Mouse (Mus musculus): Measurements from ENCODE around the gene Trappc4. TPM values are rescaled to one million over a fixed set of nuclear protein-coding genes. Genes with fewer than 3 reads are reported as not detected.

Gene Trappc4
- polyA plus RNA-seq (2014; fragmentation: Illumina TruSeq; extraction: RNeasy Lipid Tissue Mini Kit (QIAGEN cat#74804); ENCODE audit: low read depth, low replicate concordance): 45.4 TPM

GRCm38 (mm10) chr9:44406906-44407751, at the start of gene Trappc4, which contains the start of gene Rps25:
TSS of gene Trappc4 (minus strand) at chr9:44407600.
TSS of gene Rps25 (plus strand) at chr9:44407139.

GRCm38 (mm10) chr9:44454891-44455220, 47.5 kb upstream of the Trappc4 start, which contains the start of gene Upk2:
TSS of gene Upk2 (minus strand) at chr9:44454976.

DNA sequence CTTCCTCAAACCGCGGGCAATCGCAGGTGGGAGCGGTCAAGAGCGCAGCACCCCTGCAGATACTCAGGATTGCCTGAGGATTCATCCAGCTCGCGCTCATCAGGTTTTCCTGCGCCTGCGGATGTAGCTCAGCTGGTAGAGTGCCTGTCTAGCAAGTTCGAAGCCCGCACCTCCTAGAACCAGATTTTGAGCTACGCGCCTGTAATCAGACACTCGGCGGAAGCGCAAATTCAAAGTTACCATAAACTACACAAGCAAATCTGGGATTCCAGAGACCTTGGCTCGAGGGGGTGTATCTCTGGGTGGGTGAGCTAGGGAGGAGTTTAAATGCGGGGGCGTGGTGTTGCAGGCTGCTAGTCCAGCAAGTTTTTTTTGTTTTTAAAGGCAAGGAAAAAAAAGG, 33.6 kb upstream of the Trappc4 start, which contains the start of gene Foxr1:
Foxr1 (minus strand) TSS at position 176 of the 400 bp plus-strand sequence.

GRCm38 (mm10) chr9:44418519-44419385, 11.4 kb upstream of the Trappc4 start, which contains the start of gene Ccdc84:
TSS of gene Ccdc84 (minus strand) at chr9:44418569.

DNA sequence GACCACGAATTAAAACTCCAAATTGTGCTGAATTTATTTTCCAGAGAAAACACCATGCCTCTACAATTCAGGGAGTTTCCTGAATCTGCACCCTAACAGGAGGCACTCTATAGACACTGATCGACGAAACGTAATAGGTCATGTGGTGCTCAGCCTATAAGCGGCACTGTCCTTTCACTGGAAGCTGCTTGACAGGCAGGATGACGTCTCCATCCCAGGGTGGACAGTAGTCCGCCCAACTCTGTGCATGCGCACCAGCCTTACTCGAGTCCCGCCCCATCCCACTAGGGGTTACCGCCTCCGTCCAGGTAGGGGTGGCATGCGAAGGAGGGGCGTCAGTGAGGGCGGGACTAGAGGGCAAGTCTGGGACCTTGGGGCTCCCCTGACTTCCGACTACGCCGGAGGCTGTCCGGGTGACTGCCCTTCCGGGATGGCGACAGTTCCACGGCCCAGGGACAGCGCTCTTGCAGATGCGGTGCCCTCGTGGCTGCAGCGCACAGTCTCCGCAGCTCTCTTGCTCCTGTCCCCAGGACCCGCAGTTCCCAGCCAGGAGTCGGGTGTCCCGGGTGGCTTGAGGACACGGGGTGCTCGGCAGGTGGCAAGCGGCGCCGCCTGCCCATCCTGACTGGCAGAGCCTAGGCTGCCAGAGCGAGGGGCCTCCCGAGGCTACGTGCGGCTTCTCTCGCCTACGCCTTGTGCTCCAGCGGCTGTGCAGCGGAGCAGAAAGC, 10.6 kb downstream of the Trappc4 start, which contains the start of gene Slc37a4:
Slc37a4 (plus strand) TSS at position 169 of the 728 bp plus-strand sequence.

DNA sequence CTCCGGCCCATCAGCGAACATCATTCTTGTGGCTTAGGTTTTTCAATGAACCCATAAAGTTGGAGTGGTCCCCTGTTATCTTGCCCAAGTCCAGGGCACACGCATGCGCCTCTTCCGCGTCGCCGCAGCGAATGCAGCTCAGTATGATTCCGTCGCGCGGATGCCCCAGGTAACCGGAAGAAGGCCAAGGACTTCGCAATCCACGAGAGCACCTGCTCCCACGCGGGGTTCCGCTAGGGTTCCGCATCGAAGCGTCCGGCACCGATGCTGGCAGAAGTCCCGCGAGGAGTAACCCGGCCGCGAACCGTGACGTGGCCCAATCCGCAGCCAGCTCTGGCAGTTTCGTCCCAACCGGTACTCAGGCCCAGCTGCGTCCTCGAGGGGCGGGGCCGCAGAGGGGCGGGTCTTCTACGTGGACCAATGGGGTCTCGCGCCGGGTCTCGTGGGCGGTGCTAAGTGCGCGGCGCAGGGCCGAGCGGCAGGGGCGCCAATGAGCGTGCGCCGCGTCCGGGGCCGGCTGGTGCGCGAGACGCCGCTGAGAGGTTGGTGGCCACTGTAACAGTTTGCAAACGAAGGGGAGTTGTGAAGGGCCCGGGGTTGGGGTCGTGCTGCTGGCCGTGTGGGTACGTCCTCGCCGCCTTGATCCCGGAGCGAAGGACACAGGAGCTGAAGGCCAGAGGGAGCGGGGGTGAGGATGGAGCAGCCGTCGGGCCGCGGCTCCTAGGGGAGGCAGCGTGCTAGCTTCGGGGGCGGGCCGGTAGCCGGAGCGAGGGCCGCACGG, 28.2 kb downstream of the Trappc4 start, which contains the start of gene Hyou1:
Hyou1 (plus strand) TSS at position 437 of the 781 bp plus-strand sequence.

GRCm38 (mm10) chr9:44361190-44361917, 46.0 kb downstream of the Trappc4 start, which contains the start of gene Vps11:
TSS of gene Vps11 (minus strand) at chr9:44361670.

Other genes starting within 250 kb of the Trappc4 start
- gene Cbl, start 173.6 kb downstream of the Trappc4 start, polyA plus RNA-seq (2014; fragmentation: Illumina TruSeq; extraction: RNeasy Lipid Tissue Mini Kit (QIAGEN cat#74804); ENCODE audit: low read depth, low replicate concordance): 83.6 TPM
- not detected for gene Ccdc153, start 166.9 kb downstream of the Trappc4 start, polyA plus RNA-seq (2014; fragmentation: Illumina TruSeq; extraction: RNeasy Lipid Tissue Mini Kit (QIAGEN cat#74804); ENCODE audit: low read depth, low replicate concordance)
- 1.5 TPM for gene Pdzd3, start 156.1 kb downstream of the Trappc4 start, polyA plus RNA-seq (2014; fragmentation: Illumina TruSeq; extraction: RNeasy Lipid Tissue Mini Kit (QIAGEN cat#74804); ENCODE audit: low read depth, low replicate concordance)
- 0.38 TPM for gene Nlrx1, start 139.0 kb downstream of the Trappc4 start, polyA plus RNA-seq (2014; fragmentation: Illumina TruSeq; extraction: RNeasy Lipid Tissue Mini Kit (QIAGEN cat#74804); ENCODE audit: low read depth, low replicate concordance)
- not detected for gene Abcg4, start 119.0 kb downstream of the Trappc4 start, polyA plus RNA-seq (2014; fragmentation: Illumina TruSeq; extraction: RNeasy Lipid Tissue Mini Kit (QIAGEN cat#74804); ENCODE audit: low read depth, low replicate concordance)
- gene Hinfp, start 101.9 kb downstream of the Trappc4 start, polyA plus RNA-seq (2014; fragmentation: Illumina TruSeq; extraction: RNeasy Lipid Tissue Mini Kit (QIAGEN cat#74804); ENCODE audit: low read depth, low replicate concordance): 20.5 TPM
- 3.2 TPM for gene C2cd2l, start 87.3 kb downstream of the Trappc4 start, polyA plus RNA-seq (2014; fragmentation: Illumina TruSeq; extraction: RNeasy Lipid Tissue Mini Kit (QIAGEN cat#74804); ENCODE audit: low read depth, low replicate concordance)
- gene Dpagt1, start 81.6 kb downstream of the Trappc4 start, polyA plus RNA-seq (2014; fragmentation: Illumina TruSeq; extraction: RNeasy Lipid Tissue Mini Kit (QIAGEN cat#74804); ENCODE audit: low read depth, low replicate concordance): 16.5 TPM
- gene H2afx, start 72.9 kb downstream of the Trappc4 start, polyA plus RNA-seq (2014; fragmentation: Illumina TruSeq; extraction: RNeasy Lipid Tissue Mini Kit (QIAGEN cat#74804); ENCODE audit: low read depth, low replicate concordance): 3.4 TPM
- 23.3 TPM for gene Hmbs, start 63.4 kb downstream of the Trappc4 start, polyA plus RNA-seq (2014; fragmentation: Illumina TruSeq; extraction: RNeasy Lipid Tissue Mini Kit (QIAGEN cat#74804); ENCODE audit: low read depth, low replicate concordance)
- 9.8 TPM for gene Vps11, start 45.9 kb downstream of the Trappc4 start, polyA plus RNA-seq (2014; fragmentation: Illumina TruSeq; extraction: RNeasy Lipid Tissue Mini Kit (QIAGEN cat#74804); ENCODE audit: low read depth, low replicate concordance)
- gene Hyou1, start 28.1 kb downstream of the Trappc4 start, polyA plus RNA-seq (2014; fragmentation: Illumina TruSeq; extraction: RNeasy Lipid Tissue Mini Kit (QIAGEN cat#74804); ENCODE audit: low read depth, low replicate concordance): 7.7 TPM
- gene Slc37a4, start 10.7 kb downstream of the Trappc4 start, polyA plus RNA-seq (2014; fragmentation: Illumina TruSeq; extraction: RNeasy Lipid Tissue Mini Kit (QIAGEN cat#74804); ENCODE audit: low read depth, low replicate concordance): 7.1 TPM
- 828 TPM for gene Rps25, start 461 bp downstream of the Trappc4 start, polyA plus RNA-seq (2014; fragmentation: Illumina TruSeq; extraction: RNeasy Lipid Tissue Mini Kit (QIAGEN cat#74804); ENCODE audit: low read depth, low replicate concordance)
- 24.0 TPM for gene Ccdc84, start 11.0 kb upstream of the Trappc4 start, polyA plus RNA-seq (2014; fragmentation: Illumina TruSeq; extraction: RNeasy Lipid Tissue Mini Kit (QIAGEN cat#74804); ENCODE audit: low read depth, low replicate concordance)
- gene Foxr1, start 33.5 kb upstream of the Trappc4 start, polyA plus RNA-seq (2014; fragmentation: Illumina TruSeq; extraction: RNeasy Lipid Tissue Mini Kit (QIAGEN cat#74804); ENCODE audit: low read depth, low replicate concordance): not detected
- not detected for gene Upk2, start 47.4 kb upstream of the Trappc4 start, polyA plus RNA-seq (2014; fragmentation: Illumina TruSeq; extraction: RNeasy Lipid Tissue Mini Kit (QIAGEN cat#74804); ENCODE audit: low read depth, low replicate concordance)
- 0.82 TPM for gene Bcl9l, start 75.2 kb upstream of the Trappc4 start, polyA plus RNA-seq (2014; fragmentation: Illumina TruSeq; extraction: RNeasy Lipid Tissue Mini Kit (QIAGEN cat#74804); ENCODE audit: low read depth, low replicate concordance)
- 1.6 TPM for gene Cxcr5, start 154.3 kb upstream of the Trappc4 start, polyA plus RNA-seq (2014; fragmentation: Illumina TruSeq; extraction: RNeasy Lipid Tissue Mini Kit (QIAGEN cat#74804); ENCODE audit: low read depth, low replicate concordance)
- 251 TPM for gene Ddx6, start 197.3 kb upstream of the Trappc4 start, polyA plus RNA-seq (2014; fragmentation: Illumina TruSeq; extraction: RNeasy Lipid Tissue Mini Kit (QIAGEN cat#74804); ENCODE audit: low read depth, low replicate concordance)

All from sigmoid colon, adult 10 weeks (tissue).